Mouse (Mus musculus) myocyte (in vitro differentiated cells): ENCODE measurements around the gene Sec11a. TPM values are rescaled to one million over a fixed set of nuclear protein-coding genes. Genes with fewer than 3 reads are reported as not detected.

Experiments used
- H3K27me3 ChIP-seq: one replicate; pipeline ENCODE4 v1.6.1; 2011; ENCODE audit not compliant: control insufficient read depth, insufficient read depth, insufficient read length
- H3K36me3 ChIP-seq: one replicate; pipeline ENCODE4 v1.6.1; 2011; ENCODE audit not compliant: control insufficient read depth, insufficient read depth
- H3K4me2 ChIP-seq: one replicate; pipeline ENCODE4 v1.6.1; 2011; ENCODE audit warnings: low read depth, control low read depth
- H3K4me3 ChIP-seq: one replicate; pipeline ENCODE4 v1.5.1; 2011; ENCODE audit warnings: mild to moderate bottlenecking, control low read depth, moderate library complexity
- H3K79me2 ChIP-seq: one replicate; pipeline ENCODE4 v1.6.1; 2011; ENCODE audit not compliant: control insufficient read depth, insufficient read depth
- H3ac ChIP-seq: one replicate; pipeline ENCODE4 v1.6.1; 2011; ENCODE audit not compliant: control insufficient read depth, insufficient read length
- CEBPB ChIP-seq: IDR thresholded peaks from 2 replicates; pipeline ENCODE4 v1.6.1; 2011; ENCODE audit warnings: mild to moderate bottlenecking, moderate library complexity; ENCODE audit not compliant: poor library complexity, insufficient read depth, severe bottlenecking
- E2F4 ChIP-seq: IDR thresholded peaks from one replicate; pipeline ENCODE4 v1.6.1; 2011; ENCODE audit warnings: mild to moderate bottlenecking, control low read depth, moderate library complexity; ENCODE audit not compliant: insufficient read depth
- MAX ChIP-seq: IDR thresholded peaks from one replicate; pipeline ENCODE4 v1.6.1; 2011; ENCODE audit warnings: low read depth, mild to moderate bottlenecking, control low read depth
- MYOD1 ChIP-seq, 3 experiments: IDR thresholded peaks; one replicate each; pipeline ENCODE4 v1.6.1; 2011; ENCODE audit warnings: control low read depth in 2 of 3, low read depth in 2 of 3, mild to moderate bottlenecking in 2 of 3, moderate library complexity in 1 of 3; ENCODE audit not compliant: insufficient read length in 2 of 3, control insufficient read depth in 1 of 3
- MYOG ChIP-seq, 3 experiments: IDR thresholded peaks; one replicate each; pipeline ENCODE4 v1.6.1; 2011; ENCODE audit warnings: control low read depth in 2 of 3, low read depth in 2 of 3, mild to moderate bottlenecking in 2 of 3; ENCODE audit not compliant: insufficient read length in 2 of 3, control insufficient read depth in 1 of 3, insufficient read depth in 1 of 3
- POLR2A ChIP-seq: IDR thresholded peaks from one replicate; pipeline ENCODE4 v1.6.1; 2011; ENCODE audit warnings: low read depth, mild to moderate bottlenecking, control low read depth, moderate library complexity; ENCODE audit not compliant: insufficient read length
- POLR2AphosphoS2 ChIP-seq: IDR thresholded peaks from one replicate; pipeline ENCODE4 v1.6.1; 2011; ENCODE audit warnings: low read depth, control low read depth; ENCODE audit not compliant: insufficient read length
- REST ChIP-seq: IDR thresholded peaks from one replicate; pipeline ENCODE4 v1.6.1; 2011; ENCODE audit warnings: mild to moderate bottlenecking, control low read depth, moderate library complexity; ENCODE audit not compliant: insufficient read depth, insufficient read length
- SRF ChIP-seq: IDR thresholded peaks from one replicate; pipeline ENCODE4 v1.6.1; 2011; ENCODE audit warnings: low read depth; ENCODE audit not compliant: control insufficient read depth, insufficient read length
- TCF12 ChIP-seq: IDR thresholded peaks from one replicate; pipeline ENCODE4 v1.6.1; 2011; ENCODE audit warnings: mild to moderate bottlenecking, control low read depth; ENCODE audit not compliant: poor library complexity, insufficient read depth, severe bottlenecking
- TCF3 ChIP-seq: IDR thresholded peaks from one replicate; pipeline ENCODE4 v1.6.1; 2011; ENCODE audit warnings: low read depth, control low read depth; ENCODE audit not compliant: insufficient read length
- USF1 ChIP-seq: IDR thresholded peaks from one replicate; pipeline ENCODE4 v1.6.1; 2011; ENCODE audit warnings: low read depth, mild to moderate bottlenecking, control low read depth, moderate library complexity
- polyA plus RNA-seq: library from polyadenylated mRNA; unstranded; fragments of >200 nt; fragmentation: generic; extraction: Trizol; gene quantifications from one replicate; pipeline ENCODE4 v1.2.1, GENCODE M21; 2012; ENCODE audit warnings: missing spikeins

The Sec11a gene
- polyA plus RNA-seq, 1 experiment: 95.7 TPM

GRCm38 (mm10) chr7:80889841-80890241 lies 57.7 kb downstream of the Sec11a start:
- H3K79me2 ChIP-seq: no peaks in the 10 kb centered on the region
- H3K36me3 ChIP-seq: peaks cover 11% of the 10 kb centered on the region
- no peak overlapping the region for H3ac ChIP-seq
- H3K4me2 ChIP-seq: no peak overlapping the region
- TF ChIP-seq CEBPB (no peak), POLR2A (no peak), SRF (no peak), REST (no peak), USF1 (no peak), MAX (no peak), MYOG (IDR thresholded peaks at IDR 0.05; ENCODE audit: control insufficient read depth in 1 of 3, insufficient read depth in 1 of 3, insufficient read length in 2 of 3, low read depth in 2 of 3) (no peak), E2F4 (no peak), MYOD1 (IDR thresholded peaks at IDR 0.05; ENCODE audit: control insufficient read depth in 1 of 3, insufficient read length in 2 of 3, low read depth in 2 of 3) (no peak), TCF3 (no peak), POLR2AphosphoS2 (no peak), TCF12 (no peak)
- H3K4me3 ChIP-seq: no peak overlapping the region
- H3K27me3 ChIP-seq: no peaks in the 10 kb centered on the region

GRCm38 (mm10) chr7:80889021-80889511 lies 58.5 kb downstream of the Sec11a start:
- H3ac ChIP-seq: no peak overlapping the region

GRCm38 (mm10) chr7:80888595-80888994 lies 59.0 kb downstream of the Sec11a start:
- H3K79me2 ChIP-seq: no peaks in the 10 kb centered on the region
- H3K4me3 ChIP-seq: no peak overlapping the region
- TF ChIP-seq MAX: no peak
- no peak for TF ChIP-seq E2F4
- TF ChIP-seq USF1: no peak
- TF ChIP-seq MYOD1 (IDR thresholded peaks at IDR 0.05; ENCODE audit: control insufficient read depth in 1 of 3, insufficient read length in 2 of 3, low read depth in 2 of 3): no peak
- TF ChIP-seq POLR2AphosphoS2: no peak
- TF ChIP-seq SRF: no peak
- TF ChIP-seq REST: no peak
- TF ChIP-seq MYOG (IDR thresholded peaks at IDR 0.05; ENCODE audit: control insufficient read depth in 1 of 3, insufficient read depth in 1 of 3, insufficient read length in 2 of 3, low read depth in 2 of 3): no peak
- no peak for TF ChIP-seq CEBPB
- TF ChIP-seq TCF3: no peak
- no peak for TF ChIP-seq TCF12
- TF ChIP-seq POLR2A: no peak
- H3K4me2 ChIP-seq: no peak overlapping the region
- H3ac ChIP-seq: no peak overlapping the region
- peaks cover 7% of the 10 kb centered on the region for H3K36me3 ChIP-seq
- no peaks in the 10 kb centered on the region for H3K27me3 ChIP-seq

More at GRCm38 (mm10) chr7:80889021-80889511, 58.5 kb downstream of the Sec11a start:
- Histone ChIP-seq H3K27me3 (no peaks in the 10 kb centered on the region), H3K4me3 (no peak overlapping the region), H3K4me2 (no peak overlapping the region), H3K36me3 (peaks cover 11% of the 10 kb centered on the region), H3K79me2 (no peaks in the 10 kb centered on the region)
- TF ChIP-seq MYOD1 (IDR thresholded peaks at IDR 0.05; ENCODE audit: control insufficient read depth in 1 of 3, insufficient read length in 2 of 3, low read depth in 2 of 3) (no peak), MAX (no peak), POLR2A (no peak), POLR2AphosphoS2 (no peak)

- H3K36me3 ChIP-seq: no peaks in the 10 kb centered on the region
- H3K4me3 ChIP-seq: no peak overlapping the region
- H3K4me2 ChIP-seq: no peak overlapping the region
- no peaks in the 10 kb centered on the region for H3K79me2 ChIP-seq
- H3ac ChIP-seq: no peak overlapping the region
- H3K27me3 ChIP-seq: no peaks in the 10 kb centered on the region
- TF ChIP-seq SRF: no peak
- TF ChIP-seq TCF3: no peak
- no peak for TF ChIP-seq POLR2AphosphoS2
- no peak for TF ChIP-seq E2F4
- no peak for TF ChIP-seq REST
- no peak for TF ChIP-seq POLR2A
- no peak for TF ChIP-seq USF1
- TF ChIP-seq MYOG (IDR thresholded peaks at IDR 0.05; ENCODE audit: control insufficient read depth in 1 of 3, insufficient read depth in 1 of 3, insufficient read length in 2 of 3, low read depth in 2 of 3): no peak
- no peak for TF ChIP-seq CEBPB
- no peak for TF ChIP-seq TCF12
- no peak for TF ChIP-seq MYOD1 (IDR thresholded peaks at IDR 0.05; ENCODE audit: control insufficient read depth in 1 of 3, insufficient read length in 2 of 3, low read depth in 2 of 3)
Observed at GRCm38 (mm10) chr7:80885666-80886065, 61.9 kb downstream of the Sec11a start.

GRCm38 (mm10) chr7:80882830-80883505 lies 64.6 kb downstream of the Sec11a start:
- Histone ChIP-seq H3K79me2 (no peaks in the 10 kb centered on the region), H3K4me2 (no peak overlapping the region), H3K36me3 (no peaks in the 10 kb centered on the region), H3K27me3 (no peaks in the 10 kb centered on the region), H3ac (no peak overlapping the region), H3K4me3 (no peak overlapping the region)
- no peak for TF ChIP-seq E2F4
- TF ChIP-seq CEBPB: no peak
- TF ChIP-seq USF1: no peak
- TF ChIP-seq SRF: no peak
- TF ChIP-seq REST: no peak
- no peak for TF ChIP-seq POLR2AphosphoS2
- TF ChIP-seq MYOD1 (IDR thresholded peaks at IDR 0.05; ENCODE audit: control insufficient read depth in 1 of 3, insufficient read length in 2 of 3, low read depth in 2 of 3): no peak
- TF ChIP-seq TCF3: no peak
- no peak for TF ChIP-seq TCF12
- TF ChIP-seq MAX: no peak
- no peak for TF ChIP-seq POLR2A
- TF ChIP-seq MYOG (IDR thresholded peaks at IDR 0.05; ENCODE audit: control insufficient read depth in 1 of 3, insufficient read depth in 1 of 3, insufficient read length in 2 of 3, low read depth in 2 of 3): no peak
